ENCODE assay signal across 16 mouse cellular contexts in genomic region chr6:101003901-101004300, GRCm38 (mm10).
"Had no signal": no experiment of that assay in that cellular context is flagged by ENCODE, and none has a peak within 500 bp of the region (broad histone marks: within the 10 kb centered on the region; RNA-seq: fewer than 3 reads in every experiment).

No protein-coding gene starts in this region.

- H3K36me3 ChIP-seq: limb, embryonic 10.5 days; limb, embryonic 13.5 days; liver, embryonic 12.5 days; liver, embryonic 15.5 days; lung, embryonic 15.5 days; midbrain, embryonic 10.5 days; midbrain, embryonic 13.5 days had no signal

- H3K4me3 ChIP-seq: layer of hippocampus, adult 2 months; limb, embryonic 10.5 days; limb, embryonic 13.5 days; liver, embryonic 12.5 days; liver, embryonic 15.5 days; lung, embryonic 15.5 days; megakaryocyte, embryonic 14.5 days; midbrain, embryonic 10.5 days; midbrain, embryonic 13.5 days had no signal

- H3K27me3 ChIP-seq: limb, embryonic 13.5 days; liver, embryonic 12.5 days; liver, embryonic 15.5 days; lung, embryonic 15.5 days; megakaryocyte, embryonic 14.5 days; midbrain, embryonic 13.5 days had no signal

- H3K27ac ChIP-seq: layer of hippocampus, adult 2 months; limb, embryonic 10.5 days; limb, embryonic 13.5 days; liver, embryonic 12.5 days; liver, embryonic 15.5 days; lung, embryonic 15.5 days; midbrain, embryonic 10.5 days; midbrain, embryonic 13.5 days had no signal

- H3K4me1 ChIP-seq: limb, embryonic 10.5 days; liver, embryonic 12.5 days; liver, embryonic 15.5 days; lung, embryonic 15.5 days; megakaryocyte, embryonic 14.5 days; midbrain, embryonic 10.5 days; midbrain, embryonic 13.5 days had no signal

- DNase-seq: layer of hippocampus, adult 9-11 months; liver; lung, adult 18-20 months; lung, postnatal 10 days; lung, postnatal 36 days; thymus, adult 18-20 months; thymus, postnatal 36 days had no signal
